Mouse (Mus musculus): ENCODE results near the gene Zfp950. TPM values are rescaled to one million over a fixed set of nuclear protein-coding genes. Genes with fewer than 3 reads are reported as not detected.

The Zfp950 gene
- polyA plus RNA-seq, 1 experiment from 2014 or later: 25.6 TPM

- Histone ChIP-seq H3K9me3 (replicated peaks; ENCODE audit: control insufficient read depth, low read length) (no peaks in the 10 kb centered on the region), H3K4me3 (ENCODE audit: low read length) (no peak overlapping the region), H3K4me1 (ENCODE audit: control insufficient read depth, insufficient read depth, low read length) (no peaks in the 10 kb centered on the region), H3K9ac (ENCODE audit: low read length) (no peak overlapping the region), H3K36me3 (ENCODE audit: control insufficient read depth, insufficient read depth) (peaks cover 21% of the 10 kb centered on the region; the same call in 1 of the 2 replicates), H3K4me2 (ENCODE audit: low read depth, low read length) (no peak overlapping the region), H3K27me3 (ENCODE audit: control insufficient read depth, insufficient read depth, low read length) (no peaks in the 10 kb centered on the region), H3K27ac (ENCODE audit: low read length) (no peak overlapping the region)
- ATAC-seq (replicated peaks; ENCODE audit: extremely low read depth, insufficient read depth, low FRiP score): no peak
- 83% methylated on average over 5 of the region's 5 CpGs for WGBS
Observed at GRCm38 (mm10) chr19:61080251-61080749, 60.3 kb downstream of the Zfp950 start.

DNA sequence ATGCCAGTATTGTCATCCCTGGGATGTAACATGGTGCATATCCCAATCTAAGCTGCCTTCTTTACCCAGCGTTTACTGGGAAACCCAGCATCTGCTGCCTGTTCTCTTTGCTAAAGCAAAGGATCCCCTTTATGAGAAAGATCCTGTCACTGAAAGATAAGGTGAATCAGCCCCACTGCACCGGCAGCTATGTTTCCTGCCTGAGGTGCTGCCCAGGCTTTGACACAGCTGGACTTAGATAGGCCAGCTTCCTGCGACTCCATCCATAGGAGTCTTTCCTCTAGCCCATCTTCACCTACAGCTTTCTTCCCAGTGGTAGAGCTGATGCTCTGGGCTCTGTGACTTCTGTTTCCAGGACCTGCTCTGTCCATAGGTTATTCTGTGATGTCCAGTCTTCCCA, 62.0 kb downstream of the Zfp950 start:
- Histone ChIP-seq H3K9me3 (replicated peaks; ENCODE audit: control insufficient read depth, low read length) (no peaks in the 10 kb centered on the region), H3K4me3 (ENCODE audit: low read length) (no peak overlapping the region), H3K4me1 (ENCODE audit: control insufficient read depth, insufficient read depth, low read length) (no peaks in the 10 kb centered on the region), H3K9ac (ENCODE audit: low read length) (no peak overlapping the region), H3K27me3 (ENCODE audit: control insufficient read depth, insufficient read depth, low read length) (no peaks in the 10 kb centered on the region), H3K4me2 (ENCODE audit: low read depth, low read length) (no peak overlapping the region), H3K36me3 (ENCODE audit: control insufficient read depth, insufficient read depth) (peaks cover 25% of the 10 kb centered on the region; the same call in 1 of the 2 replicates), H3K27ac (ENCODE audit: low read length) (no peak overlapping the region)
- ATAC-seq (replicated peaks; ENCODE audit: extremely low read depth, insufficient read depth, low FRiP score): no peak
- WGBS: 77% methylated on average over 3 of the region's 3 CpGs

GRCm38 (mm10) chr19:61065011-61065410, 75.6 kb downstream of the Zfp950 start:
- ATAC-seq (replicated peaks; ENCODE audit: extremely low read depth, insufficient read depth, low FRiP score): no peak

DNA sequence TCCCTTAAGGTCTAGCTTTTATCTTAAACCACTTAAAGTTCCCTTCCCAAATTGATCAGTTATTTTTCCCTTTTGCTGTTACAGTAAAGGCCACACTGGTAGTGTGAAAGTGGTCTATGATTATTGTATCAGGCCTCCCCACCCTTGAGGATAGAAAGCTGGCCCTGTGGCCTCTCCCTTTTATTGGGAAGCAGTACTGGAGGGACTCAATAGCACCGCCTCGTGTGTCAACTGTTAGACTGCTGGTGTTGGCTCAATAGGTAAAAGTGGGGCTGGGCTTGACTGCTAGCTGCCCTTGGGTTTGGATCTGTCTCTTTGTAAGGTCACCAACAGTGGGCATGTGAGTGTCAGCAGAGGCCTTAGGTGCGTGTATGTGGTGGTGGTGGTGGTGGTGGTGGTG, 76.3 kb downstream of the Zfp950 start:
- no peaks in the 10 kb centered on the region for H3K27me3 ChIP-seq (ENCODE audit: control insufficient read depth, insufficient read depth, low read length)
- no peak overlapping the region for H3K4me3 ChIP-seq (ENCODE audit: low read length)
- H3K27ac ChIP-seq (ENCODE audit: low read length): no peak overlapping the region
- H3K4me2 ChIP-seq (ENCODE audit: low read depth, low read length): no peak overlapping the region
- WGBS: 85% methylated on average over 3 of the region's 3 CpGs
- H3K9ac ChIP-seq (ENCODE audit: low read length): no peak overlapping the region
- no peaks in the 10 kb centered on the region for H3K9me3 ChIP-seq (replicated peaks; ENCODE audit: control insufficient read depth, low read length)
- ATAC-seq (replicated peaks; ENCODE audit: extremely low read depth, insufficient read depth, low FRiP score): no peak
- no peaks in the 10 kb centered on the region for H3K4me1 ChIP-seq (ENCODE audit: control insufficient read depth, insufficient read depth, low read length)
- H3K36me3 ChIP-seq (ENCODE audit: control insufficient read depth, insufficient read depth): peaks cover 6% of the 10 kb centered on the region; the same call in 1 of the 2 replicates

More at GRCm38 (mm10) chr19:61065011-61065410, 75.6 kb downstream of the Zfp950 start:
- Histone ChIP-seq H3K4me3 (ENCODE audit: low read length) (no peak overlapping the region), H3K9me3 (replicated peaks; ENCODE audit: control insufficient read depth, low read length) (no peaks in the 10 kb centered on the region), H3K9ac (ENCODE audit: low read length) (no peak overlapping the region), H3K4me1 (ENCODE audit: control insufficient read depth, insufficient read depth, low read length) (no peaks in the 10 kb centered on the region), H3K4me2 (ENCODE audit: low read depth, low read length) (no peak overlapping the region), H3K27me3 (ENCODE audit: control insufficient read depth, insufficient read depth, low read length) (no peaks in the 10 kb centered on the region), H3K36me3 (ENCODE audit: control insufficient read depth, insufficient read depth) (peaks cover 6% of the 10 kb centered on the region; the same call in 1 of the 2 replicates), H3K27ac (ENCODE audit: low read length) (no peak overlapping the region)
- WGBS: 80% methylated on average over 1 of the region's 1 CpGs

GRCm38 (mm10) chr19:61057581-61057980, 83.1 kb downstream of the Zfp950 start:
- no peak for ATAC-seq (replicated peaks; ENCODE audit: extremely low read depth, insufficient read depth, low FRiP score)
- 38% methylated on average over 3 of the region's 3 CpGs for WGBS
- H3K9me3 ChIP-seq (replicated peaks; ENCODE audit: control insufficient read depth, low read length): 0 out of 2 replicates have a peak, but pooled peaks cover 5% of the 10 kb centered on the region

GRCm38 (mm10) chr19:61056783-61057410, 83.7 kb downstream of the Zfp950 start:
- Histone ChIP-seq H3K36me3 (ENCODE audit: control insufficient read depth, insufficient read depth) (peaks cover 3% of the 10 kb centered on the region; the same call in 1 of the 2 replicates), H3K27ac (ENCODE audit: low read length) (no peak overlapping the region), H3K27me3 (ENCODE audit: control insufficient read depth, insufficient read depth, low read length) (no peaks in the 10 kb centered on the region), H3K4me1 (ENCODE audit: control insufficient read depth, insufficient read depth, low read length) (0 out of 2 replicates have a peak, but pooled peaks cover 2% of the 10 kb centered on the region), H3K9ac (ENCODE audit: low read length) (no peak overlapping the region), H3K4me3 (ENCODE audit: low read length) (no peak overlapping the region), H3K9me3 (replicated peaks; ENCODE audit: control insufficient read depth, low read length) (0 out of 2 replicates have a peak, but pooled peaks cover 5% of the 10 kb centered on the region), H3K4me2 (ENCODE audit: low read depth, low read length) (no peak overlapping the region)
- 54% methylated on average over 5 of the region's 5 CpGs for WGBS
- ATAC-seq (replicated peaks; ENCODE audit: extremely low read depth, insufficient read depth, low FRiP score): no peak

More at GRCm38 (mm10) chr19:61057581-61057980, 83.1 kb downstream of the Zfp950 start:
- Histone ChIP-seq H3K9ac (ENCODE audit: low read length) (no peak overlapping the region), H3K27ac (ENCODE audit: low read length) (no peak overlapping the region), H3K27me3 (ENCODE audit: control insufficient read depth, insufficient read depth, low read length) (no peaks in the 10 kb centered on the region), H3K4me3 (ENCODE audit: low read length) (no peak overlapping the region), H3K36me3 (ENCODE audit: control insufficient read depth, insufficient read depth) (peaks cover 3% of the 10 kb centered on the region; the same call in 1 of the 2 replicates), H3K4me2 (ENCODE audit: low read depth, low read length) (no peak overlapping the region), H3K4me1 (ENCODE audit: control insufficient read depth, insufficient read depth, low read length) (0 out of 2 replicates have a peak, but pooled peaks cover 2% of the 10 kb centered on the region)

DNA sequence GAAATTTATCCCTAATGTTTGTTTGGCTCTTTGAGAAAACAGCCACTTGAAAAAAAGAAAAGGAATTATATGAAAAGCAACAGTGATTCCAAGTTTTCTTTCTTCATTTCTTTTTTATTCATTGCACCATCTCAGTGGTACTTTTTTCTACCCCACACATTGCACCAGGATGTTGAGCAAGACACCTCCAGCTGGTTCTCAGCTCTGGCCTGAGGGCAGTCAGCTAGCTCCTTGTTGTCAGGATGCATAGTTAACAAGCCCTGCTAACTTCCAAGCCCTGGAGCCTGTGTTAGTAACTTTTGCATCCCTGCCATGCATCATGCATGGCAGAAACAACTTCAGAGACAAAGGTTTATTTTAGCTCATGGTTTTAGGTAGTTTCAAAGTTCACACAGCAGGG, 87.9 kb downstream of the Zfp950 start:
- H3K36me3 ChIP-seq (ENCODE audit: control insufficient read depth, insufficient read depth): peaks cover 3% of the 10 kb centered on the region; the same call in 1 of the 2 replicates
- H3K4me1 ChIP-seq (ENCODE audit: control insufficient read depth, insufficient read depth, low read length): 0 out of 2 replicates have a peak, but pooled peaks cover 2% of the 10 kb centered on the region
- no peaks in the 10 kb centered on the region for H3K27me3 ChIP-seq (ENCODE audit: control insufficient read depth, insufficient read depth, low read length)
- no peak overlapping the region for H3K27ac ChIP-seq (ENCODE audit: low read length)
- ATAC-seq (replicated peaks; ENCODE audit: extremely low read depth, insufficient read depth, low FRiP score): no peak
- H3K9me3 ChIP-seq (replicated peaks; ENCODE audit: control insufficient read depth, low read length): 0 out of 2 replicates have a peak, but pooled peaks cover 5% of the 10 kb centered on the region
- no peak overlapping the region for H3K4me2 ChIP-seq (ENCODE audit: low read depth, low read length)
- no peak overlapping the region for H3K4me3 ChIP-seq (ENCODE audit: low read length)
- no peak overlapping the region for H3K9ac ChIP-seq (ENCODE audit: low read length)

DNA sequence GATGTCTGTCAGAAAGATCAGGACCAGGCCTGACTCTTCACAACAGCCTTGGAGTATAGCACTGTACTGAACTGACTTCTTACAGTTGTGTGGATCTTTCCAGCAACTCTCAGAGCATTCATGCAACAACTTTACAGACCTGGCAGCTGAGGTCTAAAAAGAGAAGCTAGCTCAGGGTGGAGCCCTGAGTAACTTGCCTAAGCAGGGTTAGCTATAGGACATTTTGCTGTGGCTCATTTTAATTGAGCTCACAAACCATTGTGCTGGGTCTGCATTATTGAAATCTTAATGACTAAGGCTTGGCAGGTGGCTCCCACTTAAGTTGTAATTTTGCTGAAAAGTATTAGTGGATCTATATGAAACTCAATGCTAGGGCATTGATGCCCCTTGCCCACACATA, 88.6 kb downstream of the Zfp950 start:
- no peak overlapping the region for H3K9ac ChIP-seq (ENCODE audit: low read length)
- no peak for ATAC-seq (replicated peaks; ENCODE audit: extremely low read depth, insufficient read depth, low FRiP score)
- H3K4me2 ChIP-seq (ENCODE audit: low read depth, low read length): no peak overlapping the region
- 0 out of 2 replicates have a peak, but pooled peaks cover 5% of the 10 kb centered on the region for H3K9me3 ChIP-seq (replicated peaks; ENCODE audit: control insufficient read depth, low read length)
- no peak overlapping the region for H3K4me3 ChIP-seq (ENCODE audit: low read length)
- H3K27ac ChIP-seq (ENCODE audit: low read length): no peak overlapping the region
- 0 out of 2 replicates have a peak, but pooled peaks cover 2% of the 10 kb centered on the region for H3K4me1 ChIP-seq (ENCODE audit: control insufficient read depth, insufficient read depth, low read length)
- H3K36me3 ChIP-seq (ENCODE audit: control insufficient read depth, insufficient read depth): peaks cover 3% of the 10 kb centered on the region; the same call in 1 of the 2 replicates
- no peaks in the 10 kb centered on the region for H3K27me3 ChIP-seq (ENCODE audit: control insufficient read depth, insufficient read depth, low read length)

GRCm38 (mm10) chr19:61051151-61051550, 89.5 kb downstream of the Zfp950 start:
- 91% methylated on average over 1 of the region's 1 CpGs for WGBS
- Histone ChIP-seq H3K9ac (ENCODE audit: low read length) (no peak overlapping the region), H3K36me3 (ENCODE audit: control insufficient read depth, insufficient read depth) (peaks cover 3% of the 10 kb centered on the region; the same call in 1 of the 2 replicates), H3K4me1 (ENCODE audit: control insufficient read depth, insufficient read depth, low read length) (no peaks in the 10 kb centered on the region), H3K4me3 (ENCODE audit: low read length) (no peak overlapping the region), H3K27me3 (ENCODE audit: control insufficient read depth, insufficient read depth, low read length) (no peaks in the 10 kb centered on the region), H3K9me3 (replicated peaks; ENCODE audit: control insufficient read depth, low read length) (0 out of 2 replicates have a peak, but pooled peaks cover 5% of the 10 kb centered on the region), H3K4me2 (ENCODE audit: low read depth, low read length) (no peak overlapping the region), H3K27ac (ENCODE audit: low read length) (no peak overlapping the region)
- no peak for ATAC-seq (replicated peaks; ENCODE audit: extremely low read depth, insufficient read depth, low FRiP score)
